Mouse (Mus musculus) frontal cortex, postnatal 25 days (tissue): ENCODE measurements around the gene Casp3.

Source experiments
- DNase-seq, 2 experiments: peaks; one replicate each; pipeline ENCODE4 v3.0.0; 2022; ENCODE audit warnings: low spot score in 2 of 2

The Casp3 gene

DNA sequence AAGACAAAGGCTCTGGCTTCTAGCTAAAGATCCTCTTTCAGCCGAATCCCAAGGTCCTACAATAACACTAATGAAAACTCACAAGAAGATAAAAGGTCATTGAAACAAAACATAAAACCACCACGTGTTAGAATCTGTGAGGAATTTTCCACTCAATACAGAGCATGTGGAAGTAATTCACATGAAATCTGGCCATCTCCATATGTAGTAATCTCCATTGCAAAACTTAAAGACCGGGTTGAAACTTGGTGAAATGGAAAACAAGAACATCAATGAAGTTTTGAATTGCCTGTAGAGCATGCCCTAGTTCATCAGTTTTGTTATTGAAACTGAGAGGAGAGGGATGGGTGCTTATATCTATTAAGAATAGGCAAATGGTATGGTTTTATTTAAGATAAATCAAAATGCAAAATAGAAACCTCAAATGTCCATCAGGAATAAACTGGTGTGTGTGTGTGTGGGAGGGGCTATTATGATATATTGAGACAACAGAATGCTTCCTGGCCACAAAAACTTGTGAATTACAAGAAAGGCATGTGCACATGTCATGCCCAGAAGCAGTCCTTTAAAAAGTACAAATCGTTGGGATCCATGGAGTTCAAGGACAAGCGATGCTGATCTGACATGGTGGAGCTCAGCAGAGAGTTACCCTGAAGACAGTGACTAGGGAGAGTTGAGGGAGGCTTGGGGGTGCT, 63.7 kb downstream of the Casp3 start:
- DNase-seq: no peak

DNA sequence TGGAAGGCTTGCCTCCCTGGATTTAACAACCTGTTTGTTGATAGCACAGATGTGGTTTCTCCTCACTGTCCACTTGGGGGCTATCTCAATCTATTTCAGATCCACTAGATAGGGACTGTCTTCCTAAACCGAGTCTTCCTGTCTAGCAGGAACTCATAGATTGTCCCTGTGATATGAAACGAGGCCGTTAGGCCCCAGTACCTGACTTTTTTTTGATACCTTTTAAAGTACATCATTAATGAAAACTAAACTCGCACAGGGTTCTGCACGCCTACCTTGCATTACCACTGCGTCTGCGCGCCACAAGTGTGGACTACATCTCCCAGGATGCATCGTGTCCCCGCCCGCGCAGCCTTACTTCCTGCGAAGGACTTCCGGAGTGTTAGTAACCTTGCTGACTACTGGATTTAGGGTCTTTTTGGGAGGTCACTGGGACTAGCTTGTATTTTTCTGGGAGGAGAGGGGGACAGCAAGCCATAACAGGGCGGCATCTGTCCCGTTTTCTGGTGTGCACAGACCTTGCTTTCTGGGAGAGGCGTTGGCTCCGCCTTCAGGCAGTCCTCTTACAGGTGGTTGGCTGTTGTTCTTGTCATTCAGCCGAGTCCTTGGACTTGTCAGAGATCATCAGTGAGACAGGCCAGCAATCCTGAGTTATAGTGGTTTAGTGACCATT, 69.7 kb downstream of the Casp3 start:
- peak; percentile 89 for DNase-seq
